Mouse (Mus musculus): Measurements from ENCODE around the gene Lypd5. TPM values are rescaled to one million over a fixed set of nuclear protein-coding genes. Genes with fewer than 3 reads are reported as not detected.
A peak's percentile ranks its signal among the peaks of the same experiment; 100 is the strongest.
"Not testable (repeated sequence)": the region's sequence is repeated elsewhere in the genome, so short reads cannot be mapped to it uniquely, and the experiment has no call there.

Lypd5 gene
- polyA plus RNA-seq, 1 experiment from 2014 or later, result not detected

DNA sequence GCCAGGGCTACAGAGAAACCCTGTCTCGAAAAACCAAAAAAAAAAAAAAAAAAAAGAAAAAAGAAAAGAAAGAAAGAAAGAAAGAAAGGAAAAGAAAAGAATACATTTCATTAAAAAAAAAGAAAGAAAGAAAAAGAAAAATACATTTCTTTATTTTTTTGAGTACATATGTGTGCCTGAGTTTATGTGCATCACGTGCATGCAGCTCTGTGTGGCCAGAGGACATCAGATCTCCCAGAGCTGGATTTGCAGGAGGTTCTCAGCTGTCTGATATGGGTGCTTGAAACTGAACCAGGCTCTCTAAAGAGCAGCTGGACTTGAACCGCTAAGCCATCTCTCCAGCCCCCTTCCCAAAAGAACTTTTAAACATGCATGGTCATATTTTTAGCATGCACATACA lies 45.1 kb downstream of the Lypd5 start:
- peaks cover 2% of the 10 kb centered on the region; the same call in 1 of the 2 replicates for H3K4me1 ChIP-seq
- no peak for DNase-seq (ENCODE audit: low spot score)
- no peaks in the 10 kb centered on the region for H3K27me3 ChIP-seq (ENCODE audit: low read depth, poor library complexity, severe bottlenecking)
- WGBS, result 82% methylated on average over 3 of the region's 3 CpGs
- no peaks in the 10 kb centered on the region for H3K9me3 ChIP-seq (replicated peaks)
- H3K4me3 ChIP-seq, result no peak overlapping the region
- H3K27ac ChIP-seq (replicated peaks), result no peak overlapping the region
- H3K36me3 ChIP-seq, result no peaks in the 10 kb centered on the region

DNA sequence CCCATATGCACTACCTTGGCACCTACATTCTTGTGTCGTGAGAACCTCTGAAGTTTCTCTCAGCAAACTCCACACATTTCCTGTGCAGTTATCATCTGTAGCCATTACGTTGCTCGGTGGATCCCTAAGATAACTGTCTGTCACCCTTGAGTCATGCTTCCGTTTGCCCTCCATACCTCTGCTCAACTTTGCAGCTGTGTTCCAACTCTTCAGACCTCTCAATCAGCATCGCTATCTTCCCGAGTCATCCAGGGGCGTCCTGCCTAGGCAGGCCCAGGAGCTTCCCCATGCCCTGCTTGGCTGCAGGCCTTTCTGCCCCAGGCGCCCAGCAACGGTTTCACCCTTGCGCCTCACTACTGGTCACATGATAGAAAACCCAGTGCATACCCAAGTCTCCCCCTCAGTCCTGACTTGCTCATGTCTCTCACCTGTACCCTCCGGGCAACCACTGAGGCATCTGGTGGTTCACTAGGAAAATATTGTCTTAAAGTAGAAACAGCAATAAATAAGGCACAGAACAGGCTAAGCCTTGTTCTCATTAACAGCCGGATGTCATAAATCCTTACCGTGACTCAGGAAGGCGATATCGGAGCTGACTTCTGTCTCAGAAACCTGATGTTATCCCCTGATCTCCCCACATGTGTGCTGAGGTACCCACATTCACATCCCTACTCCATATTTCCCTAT lies 45.6 kb downstream of the Lypd5 start:
- DNase-seq (ENCODE audit: low spot score), result no peak
- 88% methylated on average over 15 of the region's 15 CpGs for WGBS

DNA sequence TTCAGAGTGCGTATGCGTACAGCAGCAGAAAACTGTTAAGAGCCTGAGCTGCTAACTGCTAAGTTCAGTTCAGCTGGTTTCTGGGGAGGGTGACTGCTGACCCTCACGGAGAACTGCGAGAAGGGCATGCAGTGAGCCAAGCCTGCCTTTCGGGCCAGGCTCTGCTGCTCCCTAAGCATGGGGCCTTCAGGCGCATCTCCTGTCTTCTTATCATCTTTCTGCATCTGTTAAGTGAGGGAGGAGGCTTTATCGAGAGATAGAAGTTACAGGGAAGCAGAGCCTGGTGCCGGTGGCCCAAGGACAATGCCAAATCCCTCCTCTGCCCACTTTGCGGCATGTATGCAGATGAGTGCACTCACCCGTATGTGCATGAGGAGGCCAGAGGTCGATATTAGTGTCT lies 47.8 kb downstream of the Lypd5 start:
- H3K27me3 ChIP-seq (ENCODE audit: low read depth, poor library complexity, severe bottlenecking), result no peaks in the 10 kb centered on the region

More for the DNA sequence above, 45.6 kb downstream of the Lypd5 start:
- H3K4me3 ChIP-seq, result no peak overlapping the region
- H3K27ac ChIP-seq (replicated peaks), result no peak overlapping the region
- H3K4me1 ChIP-seq, result peaks cover 3% of the 10 kb centered on the region; the same call in 1 of the 2 replicates
- H3K36me3 ChIP-seq, result no peaks in the 10 kb centered on the region
- no peaks in the 10 kb centered on the region for H3K9me3 ChIP-seq (replicated peaks)
- no peaks in the 10 kb centered on the region for H3K27me3 ChIP-seq (ENCODE audit: low read depth, poor library complexity, severe bottlenecking)

DNA sequence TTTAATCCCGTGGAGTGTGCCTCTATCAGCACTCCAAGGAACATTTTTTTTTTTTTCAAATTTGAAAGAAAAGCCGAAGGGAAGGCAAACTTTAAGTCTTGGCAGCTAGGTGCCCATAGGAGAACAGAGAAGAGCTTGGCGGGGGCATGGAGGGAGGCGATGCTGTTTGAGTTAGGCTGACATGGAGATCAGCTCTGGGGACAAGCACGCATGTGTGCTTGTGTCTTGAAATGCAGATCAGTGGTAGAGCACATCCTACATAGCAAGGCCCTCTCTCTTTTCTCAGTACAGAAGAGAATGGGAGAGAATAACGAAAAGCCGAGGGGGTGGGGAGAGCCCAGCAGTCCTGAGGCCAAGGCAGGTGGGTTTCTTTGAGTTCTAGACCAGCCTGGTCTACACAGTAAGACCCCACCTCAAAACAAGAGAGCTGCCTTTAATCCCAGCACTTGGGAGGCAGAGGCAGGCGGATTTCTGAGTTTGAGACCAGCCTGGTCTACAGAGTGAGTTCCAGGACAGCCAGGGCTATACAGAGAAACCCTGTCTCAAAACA lies 49.4 kb downstream of the Lypd5 start:
- H3K4me1 ChIP-seq, result peaks cover 20% of the 10 kb centered on the region
- H3K27ac ChIP-seq (replicated peaks), result no peak overlapping the region
- peaks cover 10% of the 10 kb centered on the region for H3K9me3 ChIP-seq (replicated peaks)
- 93% methylated on average over 8 of the region's 8 CpGs for WGBS
- no peak for DNase-seq (ENCODE audit: low spot score)
- H3K27me3 ChIP-seq (ENCODE audit: low read depth, poor library complexity, severe bottlenecking), result no peaks in the 10 kb centered on the region
- peak overlapping the region; percentile 66; the same call in 1 of the 2 replicates for H3K4me3 ChIP-seq
- peaks cover 26% of the 10 kb centered on the region for H3K36me3 ChIP-seq

More for the DNA sequence above, 47.8 kb downstream of the Lypd5 start:
- Histone ChIP-seq H3K36me3 (peaks cover 10% of the 10 kb centered on the region), H3K27ac (replicated peaks) (no peak overlapping the region), H3K4me3 (no peak overlapping the region), H3K9me3 (replicated peaks) (no peaks in the 10 kb centered on the region), H3K4me1 (peaks cover 20% of the 10 kb centered on the region)
- DNase-seq (ENCODE audit: low spot score), result no peak
- WGBS, result 83% methylated on average over 11 of the region's 11 CpGs

DNA sequence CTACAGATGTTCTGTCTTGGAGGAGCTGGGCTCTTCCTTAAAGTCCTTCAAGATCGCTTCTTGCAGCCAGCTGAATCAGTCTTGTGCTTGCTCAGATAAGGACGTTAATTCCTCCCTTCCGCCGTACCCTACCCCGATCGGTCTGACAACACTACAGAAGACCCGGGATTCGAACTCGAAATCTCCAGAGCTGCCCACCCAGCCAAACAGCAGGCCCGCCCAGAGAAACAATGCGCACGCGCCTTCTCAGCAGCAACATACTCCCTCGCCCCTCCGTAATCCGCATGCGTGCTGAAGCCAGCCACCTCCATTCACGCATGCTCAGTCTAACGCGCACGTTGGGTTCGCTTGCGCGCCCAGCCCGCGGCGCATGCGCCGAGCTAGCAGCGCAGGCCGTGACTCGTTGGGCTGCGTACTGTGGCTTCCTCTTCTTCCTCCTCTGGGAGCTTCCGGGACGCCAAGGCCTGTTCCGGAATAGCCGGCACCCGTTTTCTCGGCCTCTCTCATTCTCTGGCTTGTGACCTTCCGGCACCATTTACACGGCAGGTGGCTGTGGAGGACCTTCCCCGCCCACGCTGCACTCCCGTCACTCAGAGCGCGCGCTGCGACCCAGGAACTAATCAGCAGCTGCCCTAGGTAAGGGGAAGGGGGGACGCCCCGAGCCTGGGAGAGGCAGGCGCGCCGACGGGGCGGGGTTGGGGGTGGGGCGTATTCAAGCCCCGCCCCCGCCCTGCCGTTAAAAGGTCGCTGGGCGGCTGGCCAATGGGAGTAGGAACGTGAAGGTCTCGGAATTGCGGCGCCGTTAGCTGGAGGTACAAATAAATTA lies 50.5 kb downstream of the Lypd5 start, which contains the start of gene Smg9:
Gene Smg9, plus strand, starts transcription at position 364 of the 826 bp plus-strand sequence.
- peak within 1 kb of the TSS; percentile 66 for H3K4me3 ChIP-seq
- no peaks in the 10 kb centered on the region for H3K27me3 ChIP-seq (ENCODE audit: low read depth, poor library complexity, severe bottlenecking)
- WGBS, result 2% methylated on average over 66 of the region's 66 CpGs
- peak; percentile 99 for DNase-seq (ENCODE audit: low spot score)
- H3K4me1 ChIP-seq, result peaks cover 20% of the 10 kb centered on the region
- H3K9me3 ChIP-seq (replicated peaks), result peaks cover 10% of the 10 kb centered on the region
- peak within 1 kb of the TSS; percentile 93 for H3K27ac ChIP-seq (replicated peaks)
- H3K36me3 ChIP-seq, result peaks cover 36% of the 10 kb centered on the region

DNA sequence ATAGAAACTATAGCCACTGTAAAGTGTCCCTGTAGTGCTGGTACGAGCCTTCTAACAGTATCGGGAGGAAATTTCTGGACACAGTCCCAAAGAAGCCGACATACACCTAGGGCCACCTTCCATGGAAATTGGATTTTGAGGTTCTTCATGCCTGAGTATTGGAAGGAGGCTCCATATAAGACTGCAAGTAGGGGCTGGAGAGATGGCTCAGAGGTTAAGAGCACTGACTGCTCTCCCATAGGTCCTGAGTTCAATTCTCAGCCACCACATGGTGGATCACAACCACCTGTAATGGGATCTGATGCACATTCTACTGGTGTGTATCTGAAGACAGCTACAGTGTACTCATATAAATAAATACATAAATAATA lies 51.1 kb downstream of the Lypd5 start:
- Histone ChIP-seq H3K36me3 (peaks cover 42% of the 10 kb centered on the region), H3K27me3 (ENCODE audit: low read depth, poor library complexity, severe bottlenecking) (no peaks in the 10 kb centered on the region), H3K4me1 (peaks cover 20% of the 10 kb centered on the region), H3K9me3 (replicated peaks) (peaks cover 10% of the 10 kb centered on the region), H3K27ac (replicated peaks) (peak overlapping the region; percentile 93), H3K4me3 (peak overlapping the region; percentile 66)
- WGBS, result 24% methylated on average over 3 of the region's 3 CpGs
- DNase-seq (ENCODE audit: low spot score), result no peak

DNA sequence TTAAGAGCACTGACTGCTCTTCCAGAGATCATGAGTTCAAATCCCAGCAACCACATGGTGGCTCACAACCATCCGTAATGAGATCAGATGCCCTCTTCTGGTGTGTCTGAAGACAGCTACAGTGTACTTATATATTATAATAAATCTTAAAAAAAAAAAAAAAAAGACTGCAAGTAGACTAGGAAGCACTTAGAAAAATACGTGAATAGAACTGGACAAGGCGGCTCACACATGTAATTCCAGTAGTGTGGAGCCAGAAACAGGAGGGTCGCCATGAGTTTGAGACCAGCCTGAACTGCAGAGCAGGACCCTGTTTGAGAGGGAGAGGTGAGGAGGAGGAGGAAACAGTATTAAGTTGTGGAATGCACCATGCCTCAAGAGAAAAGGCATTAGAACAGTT lies 51.5 kb downstream of the Lypd5 start:
- Histone ChIP-seq H3K4me1 (peaks cover 20% of the 10 kb centered on the region), H3K4me3 (peak overlapping the region; percentile 66), H3K36me3 (peaks cover 46% of the 10 kb centered on the region)
- H3K9me3 ChIP-seq (replicated peaks); DNase-seq (ENCODE audit: low spot score); H3K27me3 ChIP-seq (ENCODE audit: low read depth, poor library complexity, severe bottlenecking); H3K27ac ChIP-seq (replicated peaks): not testable (repeated sequence)
- WGBS, result 91% methylated on average over 4 of the region's 4 CpGs

DNA sequence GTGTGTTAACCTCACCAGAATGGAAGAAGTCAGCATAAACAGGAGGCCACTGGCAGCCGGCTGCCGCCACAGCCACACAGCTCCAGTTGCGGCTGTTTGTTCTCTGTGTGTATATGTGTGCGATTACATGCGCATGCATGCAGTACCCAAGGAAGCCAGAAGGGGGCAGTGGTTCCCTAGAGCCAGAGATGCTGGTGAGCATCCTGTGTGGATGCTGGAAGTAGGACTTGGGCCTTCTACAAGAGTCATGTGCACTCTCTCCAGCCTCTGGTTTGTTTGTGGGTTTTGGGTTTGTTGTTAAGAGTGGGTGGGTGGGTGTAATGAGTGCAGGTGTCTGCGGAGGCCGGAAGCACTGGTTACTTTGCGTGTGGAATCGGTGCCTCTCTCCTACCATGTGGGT lies 53.9 kb downstream of the Lypd5 start:
- Histone ChIP-seq H3K4me1 (peaks cover 20% of the 10 kb centered on the region), H3K36me3 (peaks cover 66% of the 10 kb centered on the region), H3K27ac (replicated peaks) (no peak overlapping the region), H3K27me3 (ENCODE audit: low read depth, poor library complexity, severe bottlenecking) (no peaks in the 10 kb centered on the region), H3K9me3 (replicated peaks) (peaks cover 10% of the 10 kb centered on the region), H3K4me3 (no peak overlapping the region)
- no peak for DNase-seq (ENCODE audit: low spot score)
- WGBS, result 94% methylated on average over 9 of the region's 9 CpGs

Small RNAs within 50 kb of the gene (microRNA-seq; reads per million reads assigned to microRNA genes)
- gene Gm27592, result not detected

Other genes with a start within 250 kb of the Lypd5 start
- gene Zfp112, start 236.9 kb upstream of the Lypd5 start, polyA plus RNA-seq (2016; fragmentation: Nextera tagmentation; extraction: Ambion mirVana), result 3.9 and 6.1 TPM in 2 replicates
- 14.0 and 14.9 TPM in 2 replicates for gene Zfp235, start 215.0 kb upstream of the Lypd5 start, polyA plus RNA-seq (2016; fragmentation: Nextera tagmentation; extraction: Ambion mirVana)
- 5.2 and 5.4 TPM in 2 replicates for gene Zfp114, start 174.1 kb upstream of the Lypd5 start, polyA plus RNA-seq (2016; fragmentation: Nextera tagmentation; extraction: Ambion mirVana)
- 10.7 and 10.9 TPM in 2 replicates for gene Zfp111, start 137.8 kb upstream of the Lypd5 start, polyA plus RNA-seq (2016; fragmentation: Nextera tagmentation; extraction: Ambion mirVana)
- gene Zfp109, start 111.6 kb upstream of the Lypd5 start, polyA plus RNA-seq (2016; fragmentation: Nextera tagmentation; extraction: Ambion mirVana), result 5.1 and 5.7 TPM in 2 replicates
- gene Zfp108, start 94.4 kb upstream of the Lypd5 start, polyA plus RNA-seq (2016; fragmentation: Nextera tagmentation; extraction: Ambion mirVana), result 2.1 and 2.7 TPM in 2 replicates
- 6.2 and 7.4 TPM in 2 replicates for gene Zfp93, start 78.8 kb upstream of the Lypd5 start, polyA plus RNA-seq (2016; fragmentation: Nextera tagmentation; extraction: Ambion mirVana)
- 36.7 and 41.4 TPM in 2 replicates for gene Zfp61, start 48.0 kb upstream of the Lypd5 start, polyA plus RNA-seq (2016; fragmentation: Nextera tagmentation; extraction: Ambion mirVana)
- gene Zfp94, start 32.5 kb upstream of the Lypd5 start, polyA plus RNA-seq (2016; fragmentation: Nextera tagmentation; extraction: Ambion mirVana), result 13.7 and 15.5 TPM in 2 replicates
- 0.14 and 0.26 TPM in 2 replicates for gene Tescl, start 15.3 kb upstream of the Lypd5 start, polyA plus RNA-seq (2016; fragmentation: Nextera tagmentation; extraction: Ambion mirVana)
- 3.3 and 4.0 TPM in 2 replicates for gene Kcnn4, start 21.1 kb downstream of the Lypd5 start, polyA plus RNA-seq (2016; fragmentation: Nextera tagmentation; extraction: Ambion mirVana)
- 29.0 and 34.1 TPM in 2 replicates for gene Smg9, start 50.4 kb downstream of the Lypd5 start, polyA plus RNA-seq (2016; fragmentation: Nextera tagmentation; extraction: Ambion mirVana)
- gene Irgc1, start 103.1 kb downstream of the Lypd5 start, polyA plus RNA-seq (2016; fragmentation: Nextera tagmentation; extraction: Ambion mirVana), result not detected in 2 replicates
- gene Plaur, start 113.3 kb downstream of the Lypd5 start, polyA plus RNA-seq (2016; fragmentation: Nextera tagmentation; extraction: Ambion mirVana), result 0.68 and 1.0 TPM in 2 replicates
- gene Cadm4, start 132.8 kb downstream of the Lypd5 start, polyA plus RNA-seq (2016; fragmentation: Nextera tagmentation; extraction: Ambion mirVana), result 10.0 and 18.3 TPM in 2 replicates
- gene Zfp428, start 157.8 kb downstream of the Lypd5 start, polyA plus RNA-seq (2016; fragmentation: Nextera tagmentation; extraction: Ambion mirVana), result 116 and 127 TPM in 2 replicates
- 0.64 and 0.99 TPM in 2 replicates for gene AC161166.1, start 163.3 kb downstream of the Lypd5 start, polyA plus RNA-seq (2016; fragmentation: Nextera tagmentation; extraction: Ambion mirVana)
- gene Irgq, start 181.5 kb downstream of the Lypd5 start, polyA plus RNA-seq (2016; fragmentation: Nextera tagmentation; extraction: Ambion mirVana), result 8.4 and 12.5 TPM in 2 replicates
- gene Pinlyp, start 196.9 kb downstream of the Lypd5 start, polyA plus RNA-seq (2016; fragmentation: Nextera tagmentation; extraction: Ambion mirVana), result 0.14 TPM in 1 of 2 replicates, not detected in the other
- gene Xrcc1, start 197.1 kb downstream of the Lypd5 start, polyA plus RNA-seq (2016; fragmentation: Nextera tagmentation; extraction: Ambion mirVana), result 149 and 160 TPM in 2 replicates
- gene Ethe1, start 238.3 kb downstream of the Lypd5 start, polyA plus RNA-seq (2016; fragmentation: Nextera tagmentation; extraction: Ambion mirVana), result 22.8 and 24.1 TPM in 2 replicates
- 1.4 and 2.1 TPM in 2 replicates for gene Zfp575, start 238.4 kb downstream of the Lypd5 start, polyA plus RNA-seq (2016; fragmentation: Nextera tagmentation; extraction: Ambion mirVana)